Mouse (Mus musculus): ENCODE data around the gene Ceacam15.
"Not testable (repeated sequence)": the region's sequence is repeated elsewhere in the genome, so short reads cannot be mapped to it uniquely, and the experiment has no call there.

The Ceacam15 gene

GRCm38 (mm10) chr7:16675605-16676004 is at the start of gene Ceacam15:
TSS of gene Ceacam15 (minus strand) at chr7:16675705.
- no peak for DNase-seq (ENCODE audit: low read depth)

GRCm38 (mm10) chr7:16722490-16722889 is 47.0 kb upstream of the Ceacam15 start:
- DNase-seq (ENCODE audit: low read depth): not testable (repeated sequence)

- no peak for DNase-seq (ENCODE audit: low read depth)
Measured at GRCm38 (mm10) chr7:16721629-16722028, 46.1 kb upstream of the Ceacam15 start, which contains the start of gene Ceacam9. TSS of gene Ceacam9 (plus strand) at chr7:16721929.

- not testable (repeated sequence) for DNase-seq (ENCODE audit: low read depth)
Measured at GRCm38 (mm10) chr7:16716456-16717152, 41.1 kb upstream of the Ceacam15 start.

GRCm38 (mm10) chr7:16712633-16713415 is 37.3 kb upstream of the Ceacam15 start:
- no peak for DNase-seq (ENCODE audit: low read depth)

- peak; percentile 42 for DNase-seq (ENCODE audit: low read depth)
Measured at GRCm38 (mm10) chr7:16710604-16711003, 35.1 kb upstream of the Ceacam15 start.

GRCm38 (mm10) chr7:16708244-16708643 is 32.7 kb upstream of the Ceacam15 start:
- DNase-seq (ENCODE audit: low read depth): no peak

GRCm38 (mm10) chr7:16706385-16706784 is 30.9 kb upstream of the Ceacam15 start:
- DNase-seq (ENCODE audit: low read depth): no peak

GRCm38 (mm10) chr7:16700583-16700982 is 25.1 kb upstream of the Ceacam15 start:
- peak; percentile 50 for DNase-seq (ENCODE audit: low read depth)

GRCm38 (mm10) chr7:16699042-16699441 is 23.5 kb upstream of the Ceacam15 start:
- peak; percentile 49 for DNase-seq (ENCODE audit: low read depth)

- DNase-seq (ENCODE audit: low read depth): peak; percentile 45
Measured at GRCm38 (mm10) chr7:16695025-16695424, 19.5 kb upstream of the Ceacam15 start.

- no peak for DNase-seq (ENCODE audit: low read depth)
Measured at GRCm38 (mm10) chr7:16689196-16689595, 13.7 kb upstream of the Ceacam15 start.

GRCm38 (mm10) chr7:16680194-16680593 is 4.7 kb upstream of the Ceacam15 start:
- DNase-seq (ENCODE audit: low read depth): not testable (repeated sequence)

- DNase-seq (ENCODE audit: low read depth): not testable (repeated sequence)
Measured at GRCm38 (mm10) chr7:16674699-16675098, 806 bp downstream of the Ceacam15 start.

- DNase-seq (ENCODE audit: low read depth): no peak
Measured at GRCm38 (mm10) chr7:16673823-16674222, 1.7 kb downstream of the Ceacam15 start.

GRCm38 (mm10) chr7:16668331-16668930 is 7.1 kb downstream of the Ceacam15 start:
- not testable (repeated sequence) for DNase-seq (ENCODE audit: low read depth)

- DNase-seq (ENCODE audit: low read depth): no peak
Measured at GRCm38 (mm10) chr7:16644260-16644659, 31.2 kb downstream of the Ceacam15 start.

- not testable (repeated sequence) for DNase-seq (ENCODE audit: low read depth)
Measured at GRCm38 (mm10) chr7:16643106-16643505, 32.4 kb downstream of the Ceacam15 start.

- DNase-seq (ENCODE audit: low read depth): peak; percentile 59
Measured at GRCm38 (mm10) chr7:16639028-16639427, 36.5 kb downstream of the Ceacam15 start.

- no peak for DNase-seq (ENCODE audit: low read depth)
Measured at GRCm38 (mm10) chr7:16635116-16635515, 40.4 kb downstream of the Ceacam15 start.

GRCm38 (mm10) chr7:16633913-16634312 is 41.6 kb downstream of the Ceacam15 start:
- DNase-seq (ENCODE audit: low read depth): not testable (repeated sequence)

- DNase-seq (ENCODE audit: low read depth): no peak
Measured at GRCm38 (mm10) chr7:16631932-16632331, 43.6 kb downstream of the Ceacam15 start.

- DNase-seq (ENCODE audit: low read depth): no peak
Measured at GRCm38 (mm10) chr7:16631025-16631424, 44.5 kb downstream of the Ceacam15 start.

Data from NIH3T3 (cell line).